Mouse (Mus musculus) liver, embryonic 14.5 days (tissue): ENCODE results near the gene Col4a3.

Source experiments
- CTCF ChIP-seq: IDR thresholded peaks from 2 replicates; pipeline ENCODE4 v1.5.1; 2016; ENCODE audit warnings: antibody characterized with exemption, low read depth, control low read depth
- EP300 ChIP-seq: IDR thresholded peaks from 2 replicates; pipeline ENCODE4 v1.6.1; 2016; ENCODE audit warnings: antibody characterized with exemption, low read depth

DNA sequence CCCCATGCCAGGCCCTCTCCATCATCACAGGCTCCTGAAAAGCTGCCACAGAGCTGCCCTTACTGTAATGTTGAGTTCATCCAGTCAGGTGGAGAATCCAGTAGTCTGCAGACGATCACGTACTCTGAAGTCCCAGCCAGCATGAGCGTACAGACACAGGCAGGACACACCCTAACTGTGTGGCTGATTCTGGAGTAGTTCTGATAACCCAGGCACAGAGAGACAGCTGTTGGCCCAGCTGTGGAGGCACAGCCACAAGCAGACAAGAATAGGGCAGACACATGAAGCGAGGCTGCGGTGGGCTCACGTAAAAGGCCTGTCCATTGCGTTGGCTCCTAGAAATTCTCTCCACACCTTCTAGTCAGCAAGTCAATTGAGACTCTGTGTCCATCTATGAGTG lies 50.7 kb downstream of the Col4a3 start:
- TF ChIP-seq CTCF (no peak), EP300 (peak; percentile 79)
